Mouse (Mus musculus) adrenal gland, adult (tissue): ENCODE measurements around the gene Ctsl.

Experiments
- DNase-seq, 2 experiments: peaks; one replicate each; pipeline ENCODE4 v3.0.0; 2022 to 2023; ENCODE audit warnings: low spot score in 1 of 2; ENCODE audit not compliant: inconsistent age in 2 of 2

Ctsl gene

DNA sequence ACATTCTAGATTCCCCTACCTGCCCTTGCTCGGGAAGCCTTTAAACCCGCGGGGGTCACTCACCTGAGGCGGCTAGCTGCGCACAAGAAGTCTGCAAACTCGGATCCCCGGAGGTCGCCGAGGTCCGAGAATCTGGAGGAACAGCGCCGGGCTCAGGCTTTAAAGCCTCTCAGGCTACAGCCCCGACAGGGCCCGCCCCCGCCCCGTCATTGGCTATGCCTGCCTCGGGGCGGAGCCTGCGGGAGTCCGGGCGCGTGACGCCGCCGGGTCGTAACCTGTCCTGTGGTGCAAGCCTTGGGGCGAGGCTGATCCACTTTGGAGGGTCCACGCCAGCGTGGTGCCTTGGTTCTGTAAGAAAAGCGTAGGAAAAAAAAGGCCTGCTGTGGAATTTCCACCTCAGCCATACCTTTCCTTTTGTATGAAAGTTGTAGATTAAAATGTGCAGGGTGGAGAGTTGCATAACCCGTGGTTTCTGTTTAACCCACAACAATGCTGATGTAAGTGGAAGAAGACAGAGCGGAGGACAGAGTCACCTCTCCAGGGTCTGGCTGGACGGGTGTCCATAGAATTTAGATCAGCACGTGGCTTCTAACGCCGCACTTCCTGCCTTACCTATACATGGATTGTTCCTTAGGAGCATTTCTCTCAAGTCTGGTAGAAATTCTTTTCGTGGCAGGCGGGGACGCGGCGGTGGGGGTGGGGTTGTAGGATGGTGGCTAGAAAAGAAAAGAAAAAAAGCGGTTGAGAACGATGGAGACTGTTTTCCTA lies at the start of gene Ctsl:
Gene Ctsl (minus strand): TSS at position 718 of the 768 bp plus-strand sequence.
- DNase-seq = peak; percentile 96 to 99

DNA sequence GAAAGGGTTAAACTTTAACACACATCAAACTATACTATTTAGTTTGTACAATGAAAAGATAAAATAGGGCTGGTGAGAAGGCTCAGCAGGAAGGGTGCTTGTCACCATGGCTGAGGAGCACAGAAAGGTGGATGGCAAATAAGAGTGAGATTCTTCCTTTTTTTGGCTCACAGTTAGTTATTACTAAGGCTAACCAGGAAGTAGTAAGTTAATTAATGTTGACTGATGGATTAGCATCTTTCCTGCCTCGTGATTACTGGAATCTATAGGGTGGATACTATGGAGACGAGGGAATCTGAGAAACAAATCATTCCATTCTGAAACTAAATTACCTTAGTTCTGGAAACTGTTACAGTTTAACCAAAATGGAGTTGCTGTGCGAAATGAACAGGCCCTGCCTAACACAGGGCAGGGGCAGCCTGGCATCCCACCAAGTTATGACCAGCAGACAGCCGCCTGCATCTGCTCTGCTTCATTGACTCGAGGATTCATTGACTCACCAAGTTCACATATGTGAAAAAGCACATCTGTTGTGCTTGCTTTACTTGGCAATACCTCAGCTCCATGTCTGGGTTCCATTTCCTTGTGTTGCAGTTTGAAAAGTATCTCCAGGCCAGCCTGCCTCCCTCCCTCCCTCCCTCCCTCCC lies 46.4 kb upstream of the Ctsl start:
- no peak for DNase-seq

DNA sequence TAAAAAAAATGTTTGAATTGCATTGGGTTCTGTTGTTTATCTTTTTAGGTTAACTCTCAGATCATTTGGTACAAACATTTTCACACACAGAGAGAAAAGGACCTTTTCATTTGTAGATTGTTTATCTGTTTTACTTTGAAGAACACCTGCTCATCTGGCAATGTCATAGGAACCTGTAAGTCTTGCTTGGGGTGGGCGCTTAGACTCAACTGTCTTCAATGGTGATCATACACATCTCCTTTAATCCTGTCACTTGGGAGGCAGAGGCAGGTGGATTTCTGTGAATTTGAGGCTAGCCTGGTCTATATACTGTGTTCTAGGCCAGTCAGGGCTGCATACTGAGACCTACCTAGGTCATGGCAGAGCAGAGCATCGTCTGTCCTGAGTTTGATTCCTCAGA lies 45.0 kb upstream of the Ctsl start:
- no peak for DNase-seq

DNA sequence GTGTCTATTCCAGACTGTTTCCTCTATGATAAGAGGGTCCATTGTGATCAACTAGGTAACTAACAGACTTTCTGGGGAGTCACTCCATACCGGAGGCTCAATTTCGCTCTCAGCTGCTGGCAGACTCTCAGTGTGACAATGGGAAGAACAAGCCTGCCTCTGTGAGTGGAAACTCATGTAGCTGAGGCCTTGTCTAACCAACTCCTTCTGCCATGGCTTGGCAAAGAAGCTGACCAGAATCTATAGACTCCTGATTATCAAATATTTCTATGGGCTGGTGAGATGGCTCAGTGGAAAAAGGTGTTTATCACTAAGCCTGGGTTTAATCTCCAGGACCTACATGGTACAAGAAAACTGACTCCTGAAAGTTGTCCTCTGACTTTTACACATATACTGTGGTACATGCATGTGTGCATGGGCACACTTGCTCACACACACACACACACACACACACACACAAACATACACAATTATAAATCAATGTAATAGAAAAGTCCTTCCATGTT lies 42.1 kb upstream of the Ctsl start:
- DNase-seq = no peak

DNA sequence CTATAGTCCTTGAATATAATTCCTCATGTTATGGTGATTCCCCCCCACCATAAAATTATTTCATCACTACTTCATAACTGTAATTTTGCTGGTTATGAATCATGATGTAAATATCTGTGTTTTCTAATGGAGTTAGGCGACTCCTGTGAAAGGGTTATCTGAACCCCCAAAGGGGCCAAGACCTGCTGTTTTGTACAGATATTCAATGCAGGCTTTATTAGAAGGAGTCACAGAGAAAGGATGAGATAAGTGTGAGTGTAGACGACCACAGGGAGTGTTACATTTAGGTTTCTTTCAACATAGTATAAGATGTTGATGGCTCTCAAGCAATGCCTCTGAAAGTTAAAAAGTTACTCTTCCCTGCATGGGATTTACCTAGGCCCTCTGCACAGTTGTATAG lies 40.6 kb upstream of the Ctsl start:
- DNase-seq = no peak

DNA sequence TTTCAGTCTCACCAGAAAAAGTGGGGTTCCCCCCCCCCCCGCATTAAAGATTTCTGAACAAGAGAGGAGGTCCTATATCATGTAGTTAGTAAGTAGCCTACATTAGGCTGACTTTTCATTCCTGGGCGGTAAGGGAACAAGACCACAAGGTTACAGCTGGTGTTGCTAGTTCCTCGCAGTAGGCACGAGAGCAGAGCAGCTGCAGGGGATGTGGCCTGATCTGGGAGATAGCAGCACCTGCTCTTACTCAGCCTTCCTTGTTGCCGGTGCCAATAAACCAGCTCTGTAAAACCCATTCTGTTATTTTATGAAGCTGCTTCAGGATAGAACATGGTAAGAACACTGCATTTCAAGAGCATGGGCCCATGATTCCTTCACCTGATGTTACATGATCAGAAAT lies 39.9 kb upstream of the Ctsl start:
- DNase-seq = no peak

DNA sequence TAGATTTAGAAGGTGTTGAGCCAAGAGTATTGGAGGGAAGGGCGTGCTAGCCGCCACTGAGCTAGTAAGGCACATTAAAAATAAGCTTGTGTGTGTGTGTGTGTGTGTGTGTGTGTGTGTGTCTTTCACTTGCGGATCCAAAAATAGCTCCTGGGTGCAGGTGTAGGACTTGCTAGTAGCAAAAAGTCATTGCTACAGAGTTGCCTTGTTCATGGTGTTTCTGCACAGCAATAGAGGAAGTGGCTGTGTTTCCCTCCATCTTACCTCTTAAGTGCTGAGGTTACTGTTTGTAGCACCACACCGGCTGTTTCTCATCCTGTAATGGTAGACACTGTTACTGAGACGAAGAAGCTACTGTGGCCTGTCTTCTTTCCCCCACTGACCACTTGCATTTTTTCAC lies 37.3 kb upstream of the Ctsl start:
- no peak for DNase-seq

DNA sequence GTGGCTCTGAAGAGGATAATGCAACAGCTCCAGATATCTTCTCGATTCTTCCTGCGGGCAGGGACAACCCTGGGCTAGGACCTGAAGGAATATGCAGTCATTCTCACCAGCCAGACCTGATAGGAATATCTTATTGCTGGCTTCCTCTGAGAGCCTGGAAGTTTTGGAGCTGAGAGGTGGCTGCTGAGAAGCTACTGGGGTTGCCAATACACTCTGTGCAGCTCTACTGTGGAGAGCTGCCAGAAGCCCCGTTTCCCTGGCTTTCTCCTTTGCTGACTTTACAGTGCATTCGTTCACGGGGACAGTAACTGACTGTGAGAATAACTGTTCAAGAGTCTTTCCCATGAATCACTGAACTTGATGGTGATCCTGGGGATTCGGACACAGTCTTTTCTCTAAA lies 34.9 kb upstream of the Ctsl start:
- DNase-seq = no peak

DNA sequence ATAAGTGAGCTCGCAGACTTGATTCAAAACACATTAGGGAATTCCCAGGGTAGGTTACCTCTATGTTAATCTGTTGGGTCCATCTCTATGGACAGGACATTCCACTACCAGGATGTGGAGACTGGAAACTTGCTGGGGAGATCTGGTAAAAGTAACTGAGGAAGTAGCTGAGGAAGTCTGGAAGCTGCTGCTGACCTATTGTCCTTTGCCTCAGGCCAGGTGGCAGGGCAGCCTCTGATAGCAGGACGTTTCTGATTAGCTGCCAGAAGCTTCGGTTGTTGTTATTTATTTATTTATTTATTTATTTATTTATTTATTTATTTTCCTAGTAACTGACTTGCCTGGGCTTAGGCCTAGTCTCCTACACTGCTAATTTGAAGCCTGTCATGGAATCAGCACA lies 32.8 kb upstream of the Ctsl start:
- DNase-seq = no peak

DNA sequence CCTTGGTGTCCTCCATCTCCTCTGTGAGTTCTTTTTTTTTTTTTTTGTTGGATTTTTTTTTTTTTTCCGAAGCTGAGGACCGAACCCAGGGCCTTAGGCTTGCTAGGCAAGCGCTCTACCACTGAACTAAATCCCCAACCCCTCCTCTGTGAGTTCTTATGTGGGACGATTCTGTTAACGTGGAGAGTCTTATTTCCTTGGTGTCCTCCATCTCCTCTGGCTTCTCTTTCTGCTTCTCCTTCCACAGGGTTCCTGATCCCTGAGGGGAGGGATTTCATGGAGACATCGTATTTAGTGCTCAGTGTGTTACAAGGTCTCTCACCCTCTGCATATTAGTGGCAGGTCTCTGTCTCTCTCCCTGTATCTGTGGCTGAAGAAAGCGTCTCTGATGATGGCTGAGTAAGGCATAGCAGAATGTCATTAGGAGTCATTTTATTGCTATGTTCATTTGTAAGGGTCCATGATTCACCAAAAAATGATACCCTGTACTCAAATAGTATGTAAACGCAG lies 32.3 kb upstream of the Ctsl start:
- no peak for DNase-seq

DNA sequence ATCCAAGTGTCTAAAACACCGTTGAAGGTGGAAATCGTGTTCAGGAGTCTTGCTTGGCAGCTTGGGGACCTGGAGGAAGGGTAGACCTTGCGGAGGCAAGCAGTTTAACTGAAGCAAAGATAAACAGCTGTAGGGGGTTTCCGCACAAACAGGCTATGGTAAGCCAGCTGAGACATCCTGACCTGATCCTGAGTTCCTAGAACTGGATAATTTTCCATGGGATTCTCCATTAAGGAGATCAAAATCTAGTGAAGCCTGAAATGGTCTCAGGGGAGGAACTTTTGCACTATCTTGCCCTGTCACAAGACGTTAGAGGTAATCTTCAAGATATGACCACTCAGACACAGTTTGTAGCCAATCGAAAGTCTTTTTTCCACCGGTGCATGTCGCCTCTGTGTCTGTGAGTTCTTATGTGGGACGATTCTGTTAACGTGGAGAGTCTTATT lies 31.8 kb upstream of the Ctsl start:
- no peak for DNase-seq

DNA sequence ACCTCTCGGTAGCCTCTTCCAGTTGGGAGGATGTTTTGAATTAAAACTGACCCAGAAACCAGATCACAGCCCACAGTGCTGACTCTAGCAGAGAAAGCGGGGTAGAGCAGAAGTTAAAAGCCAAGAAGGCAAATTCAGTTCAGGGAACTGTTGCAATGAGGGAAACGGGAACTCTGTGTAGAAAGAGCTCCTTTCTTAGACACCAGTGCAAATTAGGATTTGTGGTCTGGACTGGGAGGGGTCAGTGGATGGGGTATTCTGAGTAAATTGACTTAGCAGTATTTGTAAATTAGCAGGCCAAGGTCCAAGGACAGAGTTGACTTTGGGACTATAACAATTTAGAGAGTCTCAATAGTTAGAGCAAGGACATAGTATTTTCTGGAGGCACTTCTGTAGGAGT lies 31.3 kb upstream of the Ctsl start:
- peak in 1 of 2 experiments; percentile 27 for DNase-seq

DNA sequence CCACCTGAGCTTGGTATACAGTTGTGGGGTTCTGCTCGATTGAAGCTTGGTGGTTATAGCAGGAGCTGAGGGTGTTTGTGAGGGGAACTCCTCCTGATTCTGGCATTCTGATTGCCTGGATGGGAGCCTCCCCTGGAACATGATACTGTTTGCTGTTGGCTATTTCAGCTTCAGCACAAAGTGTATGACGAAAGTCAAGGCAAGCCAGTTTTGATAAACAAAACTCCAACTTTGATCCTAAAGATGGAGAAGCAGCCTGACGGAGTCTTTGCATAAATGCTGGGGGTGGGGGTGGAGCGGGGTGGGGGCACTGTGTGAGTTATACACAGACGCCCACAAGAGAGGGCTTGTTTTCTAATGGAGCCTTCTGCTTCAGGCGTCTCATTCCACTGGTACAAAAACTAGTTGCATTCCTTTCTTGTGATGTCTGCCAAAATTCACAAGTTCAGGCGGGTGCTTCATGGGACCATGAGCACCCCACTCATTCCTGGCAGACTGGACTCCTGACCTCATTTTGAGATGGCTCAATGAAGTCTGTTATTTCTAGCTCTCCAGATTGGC lies 30.2 kb upstream of the Ctsl start:
- DNase-seq = peak; percentile 5 to 30

DNA sequence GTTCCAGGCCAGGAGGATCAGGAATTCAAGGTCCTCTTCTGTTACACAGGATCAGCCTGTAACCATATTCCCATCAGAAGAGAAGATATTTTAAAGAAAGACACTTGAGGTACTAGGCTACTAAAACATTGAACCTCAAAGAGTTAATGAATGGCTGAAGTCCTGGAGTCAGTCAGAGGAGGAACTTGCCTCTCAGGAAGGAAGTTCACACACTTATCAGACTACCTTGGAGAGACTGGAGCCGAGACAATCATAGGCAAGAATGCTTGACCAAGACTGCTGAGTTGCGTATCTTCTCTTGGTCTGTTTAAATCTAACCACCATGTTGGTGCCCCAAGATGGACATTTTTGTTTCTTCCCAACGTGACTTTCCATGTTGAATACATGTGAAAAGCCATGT lies 29.2 kb upstream of the Ctsl start:
- no peak for DNase-seq

DNA sequence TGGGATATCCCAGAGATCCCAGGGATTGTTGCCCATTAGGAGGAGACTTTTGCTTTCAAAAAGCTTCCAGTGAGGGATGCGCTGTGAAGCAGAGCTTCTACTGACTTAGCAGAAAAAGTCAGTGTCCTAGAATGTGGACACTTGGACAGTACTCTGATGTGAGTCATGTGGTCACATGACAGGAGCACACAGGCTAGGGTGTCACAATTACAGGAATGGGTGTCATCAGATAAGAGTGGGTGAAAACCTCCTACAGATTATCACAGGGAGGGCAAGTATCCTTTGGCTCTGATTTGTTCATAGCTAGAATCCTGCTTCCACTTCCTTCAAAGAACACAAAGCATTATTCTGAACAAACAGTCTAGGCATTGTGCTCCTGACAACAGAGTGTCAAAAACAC lies 27.4 kb upstream of the Ctsl start:
- peak in 1 of 2 experiments; percentile 33 for DNase-seq

DNA sequence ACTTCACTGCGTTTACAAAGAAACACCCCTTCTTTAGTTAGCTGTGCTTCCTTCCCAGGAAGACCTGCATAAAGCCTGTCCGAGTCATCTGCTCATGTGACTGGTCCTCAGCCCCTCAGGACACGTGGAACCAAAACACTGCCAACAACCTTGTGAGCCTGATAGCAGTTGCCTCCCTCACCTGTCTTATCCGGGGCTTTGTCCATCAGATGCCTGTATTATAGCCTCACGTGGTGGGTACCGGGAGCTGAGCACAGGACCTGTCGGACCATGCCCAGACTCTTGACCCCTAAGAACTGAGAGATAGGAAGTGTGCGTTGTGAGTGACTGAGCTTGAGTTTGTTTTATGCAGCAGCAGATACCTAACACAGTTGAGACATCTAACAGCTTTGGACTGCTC lies 26.3 kb upstream of the Ctsl start:
- DNase-seq = no peak

DNA sequence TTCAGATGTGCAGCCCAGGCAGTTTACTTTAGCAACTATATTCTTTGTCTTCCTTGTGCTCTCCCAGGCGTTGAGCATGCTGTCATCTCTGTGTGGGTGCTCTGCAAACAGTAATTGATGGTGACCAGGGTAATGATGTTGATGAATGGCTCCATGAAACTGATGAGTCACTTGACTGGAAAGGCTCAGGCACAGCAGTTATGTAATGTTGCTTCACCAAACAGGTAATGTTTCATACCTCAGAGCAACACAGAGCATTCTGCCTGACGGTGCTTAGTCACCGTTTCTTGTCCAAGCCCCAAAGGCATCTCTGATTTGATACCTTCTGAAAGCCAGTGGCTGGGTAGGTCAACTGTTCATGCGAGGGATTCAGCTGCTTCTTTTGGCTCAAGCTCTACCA lies 17.7 kb upstream of the Ctsl start:
- peak in 1 of 2 experiments; percentile 55 for DNase-seq

DNA sequence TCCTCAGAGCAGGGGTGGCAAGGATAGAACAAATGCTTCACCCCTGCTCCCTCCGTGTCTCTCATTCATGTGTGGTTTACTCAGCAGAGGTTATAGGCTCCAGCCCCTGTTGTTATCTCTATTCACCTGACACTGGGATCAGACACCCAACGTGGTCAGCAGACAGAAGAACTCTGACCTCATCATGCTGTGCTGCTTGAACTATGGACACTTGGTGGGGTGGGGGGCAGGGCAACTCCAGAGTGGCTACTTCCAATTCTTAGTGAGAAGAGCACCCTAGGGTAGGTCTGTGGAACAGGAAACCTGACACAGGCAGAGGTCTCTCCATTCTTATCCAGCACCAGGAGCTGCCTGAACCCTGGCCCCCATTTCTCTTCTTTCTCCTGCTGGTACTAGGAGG lies 15.4 kb upstream of the Ctsl start:
- DNase-seq = no peak

DNA sequence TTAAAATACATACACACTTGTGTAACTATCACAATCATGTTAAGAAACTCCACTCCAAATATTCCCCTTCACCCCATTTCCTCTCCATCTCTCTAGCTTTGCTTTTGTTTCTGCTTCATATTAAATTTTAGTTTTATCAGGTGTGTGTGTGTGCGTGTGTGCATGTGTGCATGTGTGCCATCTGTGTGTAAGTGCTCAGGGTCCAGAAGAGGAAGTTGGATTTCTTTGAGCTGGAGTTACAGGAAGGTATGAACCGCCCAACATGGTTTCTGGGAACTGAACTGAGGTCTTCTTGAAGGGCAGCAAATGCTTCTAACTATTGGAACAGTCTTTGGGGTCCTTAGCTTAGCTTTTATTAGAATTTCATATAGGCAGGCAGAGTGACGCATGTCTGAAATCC lies 14.2 kb upstream of the Ctsl start:
- DNase-seq = no peak

DNA sequence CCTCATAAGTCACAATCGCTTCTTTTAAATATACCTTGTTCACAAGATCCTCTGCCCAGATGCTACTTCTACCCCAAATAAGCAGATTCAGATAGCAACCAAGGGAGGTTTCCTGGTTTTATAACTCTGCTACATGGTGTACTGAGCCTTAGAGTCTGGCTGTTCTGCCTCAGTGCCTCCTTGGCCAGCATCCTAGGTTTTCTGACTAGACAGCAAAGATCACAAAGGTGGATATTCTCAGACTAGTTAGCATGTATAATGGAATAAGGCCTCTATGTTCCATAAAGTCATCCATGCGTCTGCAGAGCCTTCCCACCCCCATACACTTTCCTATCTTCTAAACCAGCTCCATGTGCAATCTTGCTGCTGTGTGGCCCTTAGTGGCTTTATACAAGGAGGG lies 9.6 kb upstream of the Ctsl start:
- DNase-seq = no peak

DNA sequence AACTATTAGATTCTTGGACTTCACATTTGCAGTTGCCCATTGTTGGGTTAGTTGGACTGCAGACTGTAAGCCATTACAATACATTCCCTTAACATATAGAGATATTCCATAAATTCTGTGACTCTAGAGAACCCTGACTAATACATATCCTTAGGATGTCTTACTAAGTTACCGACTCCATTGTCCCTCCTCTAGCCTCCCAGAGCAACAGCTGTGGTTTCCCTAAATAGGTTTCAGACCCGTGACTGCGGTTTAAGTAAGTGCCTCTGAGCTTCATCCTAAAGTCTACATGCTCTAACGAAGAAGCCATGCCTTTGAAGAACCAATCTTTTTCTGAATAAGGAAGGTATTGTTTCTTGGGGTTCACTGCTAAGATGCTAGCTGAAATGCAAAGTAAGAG lies 7.9 kb upstream of the Ctsl start:
- DNase-seq = no peak

DNA sequence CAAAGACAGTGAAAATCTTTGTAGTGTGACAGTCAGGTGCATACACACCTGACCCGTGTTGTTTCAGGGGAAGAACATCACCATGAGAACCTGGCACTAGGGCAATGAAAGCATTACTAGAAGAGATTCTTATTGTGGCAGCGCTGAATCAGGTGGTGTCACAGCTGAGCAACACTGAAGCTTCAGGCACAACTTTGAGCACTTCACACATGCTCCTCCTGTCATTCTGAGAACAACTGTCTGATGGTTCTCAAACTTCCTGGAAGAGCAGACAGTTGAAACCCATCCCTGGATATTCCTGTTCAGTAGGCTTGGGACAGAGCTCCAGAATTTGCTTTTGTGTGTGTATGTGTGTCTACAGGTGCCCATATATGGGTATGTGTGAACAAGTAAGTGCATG lies 5.8 kb upstream of the Ctsl start:
- DNase-seq = no peak
